Mouse (Mus musculus): ENCODE results near the gene Traf1. TPM values are rescaled to one million over a fixed set of nuclear protein-coding genes. Genes with fewer than 3 reads are reported as not detected.

The Traf1 gene
- total and polyA plus RNA-seq, 3 experiments = 1.2 to 2.0 (median 1.2) TPM

DNA sequence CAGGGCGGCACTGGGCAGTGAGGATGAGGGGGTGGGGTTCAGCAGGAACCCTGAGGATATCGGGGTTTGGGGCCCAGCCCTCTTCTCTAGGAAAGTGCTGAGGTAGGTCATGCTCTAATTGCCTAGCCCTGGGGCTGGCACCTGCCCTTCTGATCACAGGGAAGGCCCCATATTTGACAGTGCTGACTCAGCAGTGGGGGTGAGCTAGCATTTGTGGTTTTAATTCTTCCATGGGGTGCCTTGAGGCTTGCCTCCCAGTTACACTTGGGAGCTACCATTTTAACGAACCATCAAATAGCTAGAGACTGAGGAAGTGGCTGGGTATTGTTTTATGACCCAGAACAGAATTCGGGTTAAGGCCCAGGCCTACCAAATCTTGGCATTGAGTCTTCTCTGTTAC, 16.0 kb downstream of the Traf1 start:
- WGBS = 93% methylated on average over 4 of the region's 4 CpGs
- no peaks in the 10 kb centered on the region for H3K27me3 ChIP-seq (ENCODE audit: control insufficient read depth, insufficient read depth, low read length)

DNA sequence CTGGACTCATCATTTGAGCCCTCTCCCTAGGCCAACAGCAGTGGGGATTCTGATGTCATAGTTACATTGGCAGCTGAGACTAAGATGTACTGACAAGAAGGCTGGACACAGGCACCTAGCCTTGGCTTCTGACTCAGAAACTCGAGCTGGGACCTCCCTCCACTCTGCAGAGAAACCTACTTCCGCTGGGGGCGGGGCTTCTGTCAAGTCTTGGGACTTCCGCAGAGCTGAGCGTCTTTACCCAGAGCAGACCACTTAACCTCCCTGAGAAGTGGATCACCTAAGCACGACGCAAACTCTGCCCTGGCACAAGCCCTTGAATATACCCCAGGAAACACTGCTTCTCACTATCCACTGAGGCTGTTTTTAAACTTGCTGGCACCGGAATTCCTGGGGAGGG, 16.8 kb downstream of the Traf1 start:
- H3K36me3 ChIP-seq (ENCODE audit: control insufficient read depth, insufficient read depth, low read length) = no peaks in the 10 kb centered on the region
- H3K27me3 ChIP-seq (ENCODE audit: control insufficient read depth, insufficient read depth, low read length) = no peaks in the 10 kb centered on the region
- intact Hi-C loops (cut with DNase I) = no loop called here
- H3K27ac ChIP-seq = no peak overlapping the region
- WGBS = 7% methylated on average over 8 of the region's 8 CpGs
- H3K79me2 ChIP-seq (replicated peaks; ENCODE audit: control insufficient read depth, insufficient read depth, low read length) = no peaks in the 10 kb centered on the region
- 0 out of 2 replicates have a peak overlapping the region, but pooled peaks have one; percentile 7 for H3K4me3 ChIP-seq
- TF ChIP-seq CTCF (IDR thresholded peaks at IDR 0.05) (no peak), EP300 (IDR thresholded peaks at IDR 0.05; ENCODE audit: insufficient read depth, low read depth, low read length) (no peak), POLR2A (IDR thresholded peaks at IDR 0.05; ENCODE audit: insufficient read depth, low read depth, low read length) (no peak)
- DNase-seq = peak; percentile 73 to 80
- H3K9ac ChIP-seq (ENCODE audit: low read depth, low read length) = no peak overlapping the region
- peaks cover 2% of the 10 kb centered on the region for H3K4me1 ChIP-seq (ENCODE audit: control insufficient read depth, insufficient read depth, low read length)

More for the DNA sequence above, 16.0 kb downstream of the Traf1 start:
- Histone ChIP-seq H3K36me3 (ENCODE audit: control insufficient read depth, insufficient read depth, low read length) (no peaks in the 10 kb centered on the region), H3K4me3 (no peak overlapping the region), H3K27ac (no peak overlapping the region), H3K9ac (ENCODE audit: low read depth, low read length) (no peak overlapping the region), H3K79me2 (replicated peaks; ENCODE audit: control insufficient read depth, insufficient read depth, low read length) (no peaks in the 10 kb centered on the region), H3K4me1 (ENCODE audit: control insufficient read depth, insufficient read depth, low read length) (peaks cover 2% of the 10 kb centered on the region)
- TF ChIP-seq EP300 (IDR thresholded peaks at IDR 0.05; ENCODE audit: insufficient read depth, low read depth, low read length) (no peak), CTCF (IDR thresholded peaks at IDR 0.05) (no peak), POLR2A (IDR thresholded peaks at IDR 0.05; ENCODE audit: insufficient read depth, low read depth, low read length) (no peak)
- intact Hi-C loops (cut with DNase I) = no loop called here
- no peak for DNase-seq

DNA sequence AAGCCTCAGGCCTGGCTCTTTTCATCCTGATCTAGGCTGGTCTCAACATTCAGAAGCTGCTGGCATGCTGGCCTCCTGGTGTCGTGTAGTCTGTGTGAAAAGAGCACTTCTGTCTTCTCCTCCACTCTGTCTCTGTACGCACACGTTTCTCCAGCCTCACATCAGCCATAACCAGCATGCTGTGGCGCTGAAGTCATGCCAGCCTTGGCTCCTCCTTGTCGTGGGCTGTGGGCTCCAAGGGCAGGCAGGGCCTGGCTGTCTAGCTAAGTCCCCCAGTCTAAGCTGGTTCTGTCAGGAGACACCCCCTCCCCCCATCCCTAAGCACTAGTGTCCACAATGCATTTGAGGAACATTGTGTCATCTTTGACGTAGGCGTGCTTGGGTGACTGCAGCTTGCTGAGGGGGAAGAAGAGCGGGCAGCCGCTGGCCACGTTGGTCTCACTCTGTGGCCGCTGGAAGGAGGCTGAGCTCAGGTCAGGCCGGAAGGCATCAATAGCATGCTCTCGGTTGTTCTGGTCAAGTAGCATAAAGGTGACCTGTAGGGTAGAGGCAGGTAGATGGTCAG, 17.9 kb downstream of the Traf1 start:
- 89% methylated on average over 13 of the region's 13 CpGs for WGBS
- intact Hi-C loops (cut with DNase I) = no loop called here
- no peaks in the 10 kb centered on the region for H3K27me3 ChIP-seq (ENCODE audit: control insufficient read depth, insufficient read depth, low read length)
- no peaks in the 10 kb centered on the region for H3K36me3 ChIP-seq (ENCODE audit: control insufficient read depth, insufficient read depth, low read length)
- TF ChIP-seq EP300 (IDR thresholded peaks at IDR 0.05; ENCODE audit: insufficient read depth, low read depth, low read length) (no peak), POLR2A (IDR thresholded peaks at IDR 0.05; ENCODE audit: insufficient read depth, low read depth, low read length) (no peak), CTCF (IDR thresholded peaks at IDR 0.05) (no peak)
- no peak overlapping the region for H3K27ac ChIP-seq
- no peak overlapping the region for H3K9ac ChIP-seq (ENCODE audit: low read depth, low read length)
- H3K4me1 ChIP-seq (ENCODE audit: control insufficient read depth, insufficient read depth, low read length) = peaks cover 7% of the 10 kb centered on the region
- no peaks in the 10 kb centered on the region for H3K79me2 ChIP-seq (replicated peaks; ENCODE audit: control insufficient read depth, insufficient read depth, low read length)
- H3K4me3 ChIP-seq = no peak overlapping the region
- no peak for DNase-seq

DNA sequence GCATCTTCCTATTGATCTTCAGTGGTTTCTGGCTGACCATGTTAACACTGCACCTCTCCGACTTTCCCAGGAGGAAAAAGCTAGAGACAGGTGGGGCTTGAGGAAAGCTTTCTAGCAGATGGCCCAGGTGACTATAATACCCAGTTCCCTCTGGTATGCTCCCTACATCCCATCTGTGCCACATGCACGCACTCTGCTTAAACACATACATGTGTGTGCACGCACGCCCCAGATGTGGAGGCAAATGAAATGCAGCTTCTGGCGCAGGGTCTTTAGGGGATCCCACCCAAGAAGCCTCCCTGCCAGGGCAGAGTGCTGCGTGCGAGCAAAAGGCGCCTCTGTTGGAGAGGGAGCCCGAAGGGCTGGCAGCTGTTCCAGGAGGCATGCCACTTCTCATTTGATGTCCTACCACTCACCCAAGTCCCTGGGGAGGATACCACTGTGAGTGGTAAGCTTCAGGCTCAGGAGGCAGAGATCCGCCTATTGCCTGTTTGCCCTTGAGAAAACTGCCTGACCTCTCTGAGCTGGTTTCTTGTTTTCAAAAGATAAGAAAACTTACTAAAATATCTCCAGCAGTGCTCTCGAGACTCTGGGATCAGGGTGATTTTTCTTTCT, 20.4 kb downstream of the Traf1 start:
- Histone ChIP-seq H3K27ac (no peak overlapping the region), H3K4me3 (no peak overlapping the region), H3K79me2 (replicated peaks; ENCODE audit: control insufficient read depth, insufficient read depth, low read length) (no peaks in the 10 kb centered on the region), H3K27me3 (ENCODE audit: control insufficient read depth, insufficient read depth, low read length) (no peaks in the 10 kb centered on the region), H3K9ac (ENCODE audit: low read depth, low read length) (no peak overlapping the region), H3K36me3 (ENCODE audit: control insufficient read depth, insufficient read depth, low read length) (no peaks in the 10 kb centered on the region), H3K4me1 (ENCODE audit: control insufficient read depth, insufficient read depth, low read length) (peaks cover 9% of the 10 kb centered on the region)
- TF ChIP-seq EP300 (IDR thresholded peaks at IDR 0.05; ENCODE audit: insufficient read depth, low read depth, low read length) = no peak
- TF ChIP-seq POLR2A (IDR thresholded peaks at IDR 0.05; ENCODE audit: insufficient read depth, low read depth, low read length) = no peak
- TF ChIP-seq CTCF (IDR thresholded peaks at IDR 0.05) = no peak
- 76% methylated on average over 11 of the region's 11 CpGs for WGBS
- no peak for DNase-seq
- intact Hi-C loops (cut with DNase I) = no loop called here

DNA sequence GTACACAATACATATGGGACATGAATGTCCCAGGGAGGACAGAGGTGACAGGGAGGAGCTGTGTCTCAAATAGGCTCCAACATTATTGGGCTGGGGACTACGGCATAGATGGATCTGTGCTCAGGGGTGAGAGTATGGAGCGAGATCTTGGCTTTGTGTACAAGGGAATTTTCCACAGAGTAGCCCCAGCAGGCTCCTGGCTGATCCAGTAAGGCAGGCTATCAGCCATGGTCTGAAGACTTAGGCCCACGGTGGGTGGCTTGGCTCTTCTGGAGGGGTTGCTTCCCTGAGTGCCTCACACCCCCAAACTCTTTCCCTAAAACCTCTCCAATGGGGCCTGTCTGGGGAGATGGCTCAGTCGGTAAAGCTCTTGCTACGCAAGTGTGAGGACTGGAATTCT, 21.3 kb downstream of the Traf1 start:
- intact Hi-C loops (cut with DNase I) = no loop called here
- no peak overlapping the region for H3K9ac ChIP-seq (ENCODE audit: low read depth, low read length)
- no peaks in the 10 kb centered on the region for H3K27me3 ChIP-seq (ENCODE audit: control insufficient read depth, insufficient read depth, low read length)
- H3K36me3 ChIP-seq (ENCODE audit: control insufficient read depth, insufficient read depth, low read length) = no peaks in the 10 kb centered on the region
- no peaks in the 10 kb centered on the region for H3K79me2 ChIP-seq (replicated peaks; ENCODE audit: control insufficient read depth, insufficient read depth, low read length)
- no peak overlapping the region for H3K4me3 ChIP-seq
- TF ChIP-seq POLR2A (IDR thresholded peaks at IDR 0.05; ENCODE audit: insufficient read depth, low read depth, low read length) = no peak
- no peak for TF ChIP-seq CTCF (IDR thresholded peaks at IDR 0.05)
- no peak for TF ChIP-seq EP300 (IDR thresholded peaks at IDR 0.05; ENCODE audit: insufficient read depth, low read depth, low read length)
- no peak for DNase-seq
- 83% methylated on average over 5 of the region's 5 CpGs for WGBS
- H3K4me1 ChIP-seq (ENCODE audit: control insufficient read depth, insufficient read depth, low read length) = peaks cover 8% of the 10 kb centered on the region
- H3K27ac ChIP-seq = no peak overlapping the region

Measured in heart, adult 2 months (tissue).